Mouse (Mus musculus): ENCODE data around the gene Wdtc1.

- no peak for TF ChIP-seq CTCF (IDR thresholded peaks at IDR 0.05; ENCODE audit: borderline replicate concordance, extremely low read depth, insufficient read depth, insufficient read length)
- TF ChIP-seq POLR2A (IDR thresholded peaks at IDR 0.05; ENCODE audit: borderline replicate concordance, extremely low read depth, insufficient read depth, insufficient read length, poor library complexity, severe bottlenecking) = no peak
Measured at GRCm38 (mm10) chr4:133298516-133299365, 54.5 kb downstream of the Wdtc1 start.

Data from brain, embryonic 14.5 days (tissue).